Mouse (Mus musculus) brain, embryonic 14.5 days (tissue): Measurements from ENCODE around the gene Adam29.

Experiments used
- CTCF ChIP-seq: fragments of 200-500 bp; IDR thresholded peaks from 2 replicates; pipeline ENCODE4 v1.5.1; 2012; ENCODE audit warnings: inconsistent platforms, mild to moderate bottlenecking, moderate library complexity, borderline replicate concordance; ENCODE audit not compliant: insufficient read depth, insufficient read length; ENCODE audit errors: extremely low read depth
- POLR2A ChIP-seq: fragments of 200-500 bp; IDR thresholded peaks from 2 replicates; pipeline ENCODE4 v1.6.1; 2012; ENCODE audit warnings: mild to moderate bottlenecking, inconsistent platforms, borderline replicate concordance; ENCODE audit not compliant: poor library complexity, insufficient read depth, insufficient read length, severe bottlenecking; ENCODE audit errors: extremely low read depth

DNA sequence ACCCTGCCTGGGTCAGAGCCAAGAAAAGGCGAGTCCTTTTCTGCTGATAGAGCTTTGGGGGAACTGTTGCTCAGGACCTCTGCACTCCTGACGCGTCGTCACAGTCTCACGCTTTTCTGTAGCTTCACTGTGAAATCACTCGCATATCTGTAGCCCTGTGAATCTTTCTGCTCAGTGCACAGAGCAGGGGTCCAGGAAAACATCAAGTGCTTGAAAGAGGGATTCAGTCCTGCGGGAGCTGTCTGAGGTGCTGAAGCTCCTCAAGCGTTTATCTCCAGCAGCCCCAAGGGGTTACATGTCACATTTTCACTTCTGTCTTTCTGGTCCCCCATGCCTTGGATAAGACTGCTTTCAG, 33.8 kb upstream of the Adam29 start:
- TF ChIP-seq CTCF = no peak
- TF ChIP-seq POLR2A = no peak
